28 mouse cellular contexts compared by ENCODE assay signal in genomic region chr3:90369041-90369440, GRCm38 (mm10). TPM values are rescaled to one million over a fixed set of nuclear protein-coding genes. Genes with fewer than 3 reads are reported as not detected.
A peak's percentile ranks its signal among the peaks of the same experiment; 100 is the strongest.
DNase-seq lines count a peak whose midpoint lies in the region; ATAC-seq and TF ChIP-seq lines count a peak whose summit lies in the region.
"Had no signal": no experiment of that assay in that cellular context is flagged by ENCODE, and none has a peak within 500 bp of the region (broad histone marks: within the 10 kb centered on the region; RNA-seq: fewer than 3 reads in every experiment).

No protein-coding gene starts in this region.

- peak; percentile 36 to 72 for DNase-seq in frontal cortex, adult 2 months (ENCODE audit: extremely low spot score in 1 of 2, low spot score in 1 of 2)
- no peak for DNase-seq in frontal cortex, postnatal 14 days (ENCODE audit: low spot score in 2 of 2)
- DNase-seq in lung, embryonic 14.5 days, result peak; percentile 21
- no peak for DNase-seq in lung, adult 18-20 months
- peak; percentile 41 for DNase-seq in NIH3T3 (ENCODE audit: low read depth)
- peak; percentile 50 for DNase-seq in right cerebral cortex, postnatal 14 days
- no peak for DNase-seq in heart, postnatal 25 days (ENCODE audit: low spot score)
- DNase-seq: adrenal gland, postnatal 10 days; cerebellum, adult 9-10 months; kidney, adult 9 months; kidney, postnatal 14 days; layer of hippocampus, postnatal 36 days; liver, postnatal 0 days; retina, postnatal 1 day; spleen, adult 18-20 months; thymus, postnatal 25 days had no signal

- intact Hi-C loops in heart, postnatal 25 days (cut with DNase I), result no loop called here

- H3K36me3 ChIP-seq in lung, embryonic 14.5 days (ENCODE audit: insufficient read depth), result no peaks in the 10 kb centered on the region
- no peaks in the 10 kb centered on the region for H3K36me3 ChIP-seq in heart, embryonic 11.5 days (ENCODE audit: control insufficient read depth, insufficient read depth, low read length)
- H3K36me3 ChIP-seq: forebrain, embryonic 15.5 days; hindbrain, embryonic 10.5 days; midbrain, embryonic 12.5 days had no signal

- WGBS in lung, embryonic 14.5 days, result 32% methylated on average over 2 of the region's 2 CpGs
- WGBS in heart, embryonic 11.5 days (ENCODE audit: insufficient replicate concordance), result 55% methylated on average over 2 of the region's 2 CpGs

- no peaks in the 10 kb centered on the region for H3K9me3 ChIP-seq in lung, embryonic 14.5 days (ENCODE audit: low read depth, low read length)
- no peaks in the 10 kb centered on the region for H3K9me3 ChIP-seq in heart, embryonic 11.5 days (replicated peaks; ENCODE audit: control insufficient read depth, low read length)
- H3K9me3 ChIP-seq: embryonic facial prominence, embryonic 10.5 days; forebrain, embryonic 15.5 days; G1E; hindbrain, embryonic 10.5 days; limb, embryonic 12.5 days; midbrain, embryonic 12.5 days; neural tube, embryonic 13.5 days had no signal

- no peak overlapping the region for H3K9ac ChIP-seq in lung, embryonic 14.5 days
- no peak overlapping the region for H3K9ac ChIP-seq in heart, embryonic 11.5 days (ENCODE audit: low read depth, low read length)
- H3K9ac ChIP-seq: forebrain, embryonic 15.5 days; limb, embryonic 12.5 days; liver, postnatal 0 days; midbrain, embryonic 12.5 days; neural tube, embryonic 13.5 days had no signal

- H3K4me3 ChIP-seq in lung, embryonic 14.5 days (ENCODE audit: low read depth, low read length), result no peak overlapping the region
- H3K4me3 ChIP-seq in heart, embryonic 11.5 days (ENCODE audit: low read depth, low read length), result no peak overlapping the region
- H3K4me3 ChIP-seq: embryonic facial prominence, embryonic 10.5 days; forebrain, embryonic 15.5 days; hindbrain, embryonic 10.5 days; limb, embryonic 12.5 days; midbrain, embryonic 12.5 days; myocyte; neural tube, embryonic 13.5 days had no signal

- TF ChIP-seq CTCF in lung, embryonic 14.5 days (IDR thresholded peaks at IDR 0.05; ENCODE audit: low read depth), result no peak

- no peak overlapping the region for H3K27ac ChIP-seq in lung, embryonic 14.5 days (ENCODE audit: low read depth)
- H3K27ac ChIP-seq in heart, embryonic 11.5 days (ENCODE audit: low read depth, low read length), result no peak overlapping the region
- H3K27ac ChIP-seq: embryonic facial prominence, embryonic 10.5 days; forebrain, embryonic 15.5 days; hindbrain, embryonic 10.5 days; hindbrain, postnatal 0 days; limb, embryonic 12.5 days; midbrain, embryonic 12.5 days; neural tube, embryonic 13.5 days had no signal

- no peak overlapping the region for H3K4me2 ChIP-seq in lung, embryonic 14.5 days
- H3K4me2 ChIP-seq in heart, embryonic 11.5 days, result no peak overlapping the region
- H3K4me2 ChIP-seq: forebrain, embryonic 15.5 days; limb, embryonic 12.5 days; liver, embryonic 11.5 days; midbrain, embryonic 12.5 days; neural tube, embryonic 13.5 days had no signal

- no peak for ATAC-seq in lung, embryonic 14.5 days (ENCODE audit: insufficient read depth)
- ATAC-seq in heart, embryonic 11.5 days (replicated peaks; ENCODE audit: insufficient number of reproducible peaks, low FRiP score, low TSS enrichment), result no peak
- ATAC-seq: forebrain, embryonic 15.5 days; hindbrain, postnatal 0 days; intestine, embryonic 16.5 days; liver, postnatal 0 days had no signal

- no peaks in the 10 kb centered on the region for H3K4me1 ChIP-seq in lung, embryonic 14.5 days (ENCODE audit: insufficient read depth)
- no peaks in the 10 kb centered on the region for H3K4me1 ChIP-seq in heart, embryonic 11.5 days (ENCODE audit: control insufficient read depth, insufficient read depth, low read length)
- H3K4me1 ChIP-seq: embryonic facial prominence, embryonic 10.5 days; forebrain, embryonic 15.5 days; limb, embryonic 12.5 days had no signal

- no peaks in the 10 kb centered on the region for H3K27me3 ChIP-seq in lung, embryonic 14.5 days (ENCODE audit: insufficient read depth, low read length)
- no peaks in the 10 kb centered on the region for H3K27me3 ChIP-seq in heart, embryonic 11.5 days (ENCODE audit: control insufficient read depth, insufficient read depth, low read length)
- H3K27me3 ChIP-seq: forebrain, embryonic 15.5 days; limb, embryonic 12.5 days; midbrain, embryonic 12.5 days; neural tube, embryonic 13.5 days had no signal

RNA-seq across cellular contexts. Expression of gene Slc27a3, which starts 20.7 kb away (rescaled TPM):
- polyA plus RNA-seq in frontal cortex, adult 2 months (2012; rRNA removed), result 7.9 and 8.4 TPM in 2 replicates
- 18.4 and 19.1 TPM in 2 replicates for polyA plus RNA-seq in lung, embryonic 14.5 days (2014; fragmentation: Nextera tagmentation; extraction: Ambion mirVana)
- 1 to 10 TPM in 1 of 2 experiments, under 1 TPM in 1; 0.78 to 1.4 TPM for total RNA-seq in heart, postnatal 25 days (2021)
- 5.7 and 6.2 TPM in 2 replicates for polyA plus RNA-seq in heart, embryonic 11.5 days (2014; fragmentation: Nextera tagmentation; extraction: Ambion mirVana)

Comparison
In these comparisons a context has a peak if more than half of its experiments do, and no peak if none do; other contexts are left out.
1. DNase-seq: peak in frontal cortex, adult 2 months (2 of 2), lung, embryonic 14.5 days (single experiment), NIH3T3 (single experiment) and right cerebral cortex, postnatal 14 days (single experiment); none in frontal cortex, postnatal 14 days (0 of 2), lung, adult 18-20 months (0 of 2) and heart, postnatal 25 days (single experiment).